Mouse (Mus musculus) bone marrow, adult 2 months (tissue): ENCODE results near the gene Mov10l1.

ENCODE experiments used
- CTCF ChIP-seq: fragments of 200-500 bp; IDR thresholded peaks from 2 replicates; pipeline ENCODE4 v1.5.1; 2011; ENCODE audit warnings: low read length, control low read depth; ENCODE audit not compliant: control insufficient read depth, insufficient read depth
- POLR2A ChIP-seq: fragments of 200-500 bp; IDR thresholded peaks from 2 replicates; pipeline ENCODE4 v1.6.1; 2011; ENCODE audit warnings: low read depth, mild to moderate bottlenecking, control low read depth, low read length, borderline replicate concordance; ENCODE audit not compliant: control insufficient read depth

- TF ChIP-seq CTCF = no peak
- no peak for TF ChIP-seq POLR2A
These were observed 37.4 kb downstream of the Mov10l1 start for GRCm38 (mm10) chr15:89020085-89020484.
